Mouse (Mus musculus) testis, adult 2 months (tissue): ENCODE measurements around the gene Ppp1r18. TPM values are rescaled to one million over a fixed set of nuclear protein-coding genes. Genes with fewer than 3 reads are reported as not detected.

Source experiments
- H3K27ac ChIP-seq: fragments of 200-500 bp; 2 replicates; pipeline ENCODE4 v1.5.1; 2012; ENCODE audit warnings: low read depth, low read length; ENCODE audit not compliant: control insufficient read depth, insufficient read depth
- H3K27me3 ChIP-seq: fragments of 200-500 bp; 2 replicates; pipeline ENCODE4 v1.6.1; 2012; ENCODE audit warnings: mild to moderate bottlenecking, low read length, moderate library complexity; ENCODE audit not compliant: control insufficient read depth, insufficient read depth
- H3K36me3 ChIP-seq: fragments of 200-500 bp; 2 replicates; pipeline ENCODE4 v1.6.1; 2012; ENCODE audit warnings: mild to moderate bottlenecking, low read length; ENCODE audit not compliant: control insufficient read depth, insufficient read depth
- H3K4me1 ChIP-seq: fragments of 200-500 bp; 2 replicates; pipeline ENCODE4 v1.6.1; 2012; ENCODE audit warnings: low read length; ENCODE audit not compliant: control insufficient read depth, insufficient read depth
- H3K4me3 ChIP-seq: fragments of 200-500 bp; 2 replicates; pipeline ENCODE4 v1.5.1; 2012; ENCODE audit warnings: low read depth, mild to moderate bottlenecking, low read length, moderate library complexity, mixed read lengths; ENCODE audit not compliant: control insufficient read depth
- CTCF ChIP-seq: fragments of 200-500 bp; IDR thresholded peaks from 2 replicates; pipeline ENCODE4 v1.5.1; 2012; ENCODE audit warnings: low read depth, mild to moderate bottlenecking, inconsistent platforms, low read length, moderate library complexity; ENCODE audit not compliant: control insufficient read depth, insufficient read depth, insufficient replicate concordance
- POLR2A ChIP-seq: fragments of 200-500 bp; IDR thresholded peaks from 2 replicates; pipeline ENCODE4 v1.6.1; 2012; ENCODE audit warnings: low read depth, mild to moderate bottlenecking, inconsistent platforms, low read length, moderate library complexity; ENCODE audit not compliant: control insufficient read depth
- polyA plus RNA-seq: library from polyadenylated mRNA; depleted of rRNA; stranded (reverse); fragments of >200 nt; gene quantifications from 2 replicates; pipeline ENCODE4 v1.2.3, GENCODE M21; 2012

Ppp1r18 gene
- polyA plus RNA-seq, 1 experiment: 34.1 TPM

DNA sequence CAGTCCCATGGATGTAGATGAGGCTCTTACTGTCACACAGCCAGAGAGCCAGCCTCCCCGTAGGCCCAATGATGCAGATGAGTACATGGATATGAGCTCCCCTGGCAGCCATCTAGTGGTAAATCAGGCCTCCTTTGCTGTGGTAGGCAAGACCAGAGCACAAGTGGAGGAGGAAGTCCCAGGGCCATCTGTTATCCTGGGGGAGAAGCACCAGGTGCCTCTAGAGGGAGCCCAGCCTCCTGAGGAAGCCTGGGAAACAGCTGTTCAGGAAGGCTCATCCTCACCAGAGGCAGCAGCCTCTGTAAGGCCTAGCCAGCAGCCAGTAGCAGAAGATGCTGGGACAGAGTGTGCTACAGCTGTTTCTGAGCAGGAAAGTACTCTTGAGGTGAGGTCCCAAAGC lies 17.3 kb upstream of the Ppp1r18 start:
- H3K27ac ChIP-seq: no peak overlapping the region
- no peak overlapping the region for H3K4me3 ChIP-seq
- H3K36me3 ChIP-seq: peaks cover 18% of the 10 kb centered on the region
- H3K4me1 ChIP-seq: no peaks in the 10 kb centered on the region
- TF ChIP-seq CTCF: no peak
- no peak for TF ChIP-seq POLR2A
- H3K27me3 ChIP-seq: no peaks in the 10 kb centered on the region

DNA sequence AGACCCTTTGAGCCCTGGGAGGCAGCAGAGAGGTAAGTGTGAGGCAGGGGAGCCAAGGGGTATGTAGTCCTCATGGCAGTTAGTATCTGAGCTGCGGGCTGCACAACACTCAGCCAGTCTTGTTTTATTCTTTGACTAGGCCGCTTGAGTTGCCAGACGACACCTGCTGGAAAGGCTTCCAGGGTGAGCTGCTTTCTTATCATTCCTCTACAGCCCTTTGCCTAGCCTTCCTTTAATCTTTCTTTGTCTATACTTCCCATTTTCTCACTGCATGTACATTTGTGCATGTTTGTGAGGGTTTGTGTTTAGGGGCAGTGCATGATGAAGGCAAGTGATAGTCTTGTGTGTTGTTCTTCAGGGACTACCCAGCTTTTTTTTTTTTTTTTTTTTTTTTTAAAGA lies 14.4 kb upstream of the Ppp1r18 start:
- H3K27ac ChIP-seq: no peak overlapping the region

DNA sequence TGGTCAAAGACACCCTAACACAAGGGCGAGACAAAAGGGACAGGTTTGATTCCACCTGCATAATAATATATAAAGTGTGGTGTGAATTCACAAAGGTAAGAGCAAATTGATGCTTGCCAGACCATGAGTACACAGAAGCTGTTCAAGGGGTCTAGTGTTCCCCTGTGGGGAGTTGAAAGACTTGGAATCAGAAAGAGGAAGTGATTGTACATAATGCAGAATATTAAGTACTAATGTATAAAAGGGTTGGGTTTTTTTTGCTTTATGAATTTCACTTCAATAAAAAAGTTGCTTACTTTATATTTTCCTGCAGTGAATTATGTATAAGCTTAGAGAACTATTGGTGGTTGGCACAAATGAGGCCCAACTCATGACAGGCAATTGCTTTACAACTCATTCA lies 6.0 kb upstream of the Ppp1r18 start:
- Histone ChIP-seq H3K27ac (no peak overlapping the region), H3K27me3 (no peaks in the 10 kb centered on the region), H3K4me3 (no peak overlapping the region; the same call in 1 of the 2 replicates), H3K4me1 (peaks cover 12% of the 10 kb centered on the region), H3K36me3 (peaks cover 3% of the 10 kb centered on the region)
- TF ChIP-seq POLR2A (no peak), CTCF (no peak)

More for the DNA sequence above, 14.4 kb upstream of the Ppp1r18 start:
- H3K27me3 ChIP-seq: no peaks in the 10 kb centered on the region
- H3K36me3 ChIP-seq: peaks cover 20% of the 10 kb centered on the region
- TF ChIP-seq POLR2A (no peak), CTCF (no peak)
- no peaks in the 10 kb centered on the region for H3K4me1 ChIP-seq
- no peak overlapping the region for H3K4me3 ChIP-seq

DNA sequence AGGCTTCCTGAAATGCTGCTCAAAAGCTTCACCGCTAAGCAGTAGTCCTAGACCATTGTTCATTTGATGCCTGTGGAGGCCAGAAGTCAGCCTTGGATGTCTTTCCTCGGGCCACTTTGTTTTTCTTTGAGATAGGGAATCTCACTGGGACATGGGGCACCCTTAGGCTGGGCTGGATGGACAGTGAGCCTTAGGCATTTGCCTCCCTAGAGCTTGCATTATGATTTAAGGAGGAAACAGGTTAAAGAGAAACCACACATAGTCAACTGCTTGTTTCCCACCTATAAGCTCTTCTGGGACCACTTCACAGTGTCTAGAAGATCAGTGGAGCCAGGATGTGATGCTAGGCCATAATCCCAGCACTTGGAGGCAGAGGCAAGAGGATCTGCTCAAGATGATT lies 5.6 kb upstream of the Ppp1r18 start:
- no peak for TF ChIP-seq CTCF
- no peak for TF ChIP-seq POLR2A
- no peaks in the 10 kb centered on the region for H3K27me3 ChIP-seq
- H3K4me3 ChIP-seq: peak overlapping the region; percentile 59
- no peak overlapping the region for H3K27ac ChIP-seq
- H3K36me3 ChIP-seq: peaks cover 3% of the 10 kb centered on the region
- H3K4me1 ChIP-seq: peaks cover 15% of the 10 kb centered on the region

DNA sequence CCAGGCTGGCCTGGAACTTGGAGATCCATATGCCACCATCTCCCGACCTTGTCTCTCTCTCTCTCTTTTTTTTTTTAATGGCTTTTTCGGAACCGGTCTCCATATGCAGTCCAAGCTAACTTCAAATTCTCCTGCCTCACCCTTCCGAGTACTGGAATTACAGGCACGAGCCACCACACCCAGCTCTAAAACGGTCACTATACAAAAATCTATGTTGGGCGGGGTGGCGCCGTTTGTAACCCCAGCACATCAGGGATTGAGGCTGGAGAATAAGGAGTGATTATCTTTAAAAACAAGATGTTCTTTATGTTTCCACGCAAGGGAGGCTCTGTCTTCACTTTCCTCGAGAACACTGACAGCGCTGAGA lies 4.6 kb upstream of the Ppp1r18 start:
- H3K4me3 ChIP-seq: peak overlapping the region; percentile 89
- peak overlapping the region; percentile 84 for H3K27ac ChIP-seq
- H3K4me1 ChIP-seq: peaks cover 20% of the 10 kb centered on the region
- peaks cover 2% of the 10 kb centered on the region for H3K36me3 ChIP-seq
- TF ChIP-seq POLR2A: no peak
- TF ChIP-seq CTCF: no peak
- peaks cover under 1% of the 10 kb centered on the region for H3K27me3 ChIP-seq

DNA sequence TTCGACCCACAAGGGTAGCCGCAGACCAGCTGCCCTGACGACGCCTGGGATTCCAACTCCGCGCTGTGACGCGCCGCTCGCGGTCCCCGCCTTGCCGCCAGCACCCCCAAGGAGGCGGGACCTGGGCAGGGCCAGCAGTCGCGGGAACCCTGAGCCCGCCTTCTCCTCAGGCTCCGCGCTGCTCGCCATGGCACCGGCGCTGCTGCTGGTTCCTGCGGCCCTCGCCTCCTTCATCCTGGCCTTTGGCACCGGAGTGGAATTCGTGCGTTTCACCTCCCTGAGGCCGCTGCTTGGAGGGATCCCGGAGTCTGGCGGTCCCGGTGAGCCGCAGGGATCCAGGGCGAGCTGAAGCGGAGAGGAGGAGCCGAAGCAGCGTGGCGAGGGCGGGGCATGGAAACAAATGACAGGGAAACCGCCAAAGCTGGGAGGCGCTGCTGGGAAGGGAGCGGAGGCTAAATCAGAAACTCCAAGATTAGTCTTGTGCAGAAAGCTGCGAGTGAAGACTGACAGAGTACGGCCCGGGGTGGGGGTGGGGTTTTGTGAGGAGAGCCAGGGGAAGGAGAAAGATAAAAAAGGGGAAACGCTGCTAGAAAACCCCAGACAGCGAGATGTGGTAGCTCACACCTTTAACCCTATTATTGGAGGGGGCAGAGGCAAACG lies 4.1 kb upstream of the Ppp1r18 start, which contains the start of gene Nrm:
Gene Nrm, plus strand, starts transcription at position 121 of the 660 bp plus-strand sequence.
- no peak for TF ChIP-seq CTCF
- peak; percentile 69 for TF ChIP-seq POLR2A
- Histone ChIP-seq H3K27me3 (peaks cover 5% of the 10 kb centered on the region), H3K4me3 (peak within 1 kb of the TSS; percentile 89), H3K4me1 (peaks cover 25% of the 10 kb centered on the region), H3K27ac (peak within 1 kb of the TSS; percentile 84), H3K36me3 (peaks cover 2% of the 10 kb centered on the region)

DNA sequence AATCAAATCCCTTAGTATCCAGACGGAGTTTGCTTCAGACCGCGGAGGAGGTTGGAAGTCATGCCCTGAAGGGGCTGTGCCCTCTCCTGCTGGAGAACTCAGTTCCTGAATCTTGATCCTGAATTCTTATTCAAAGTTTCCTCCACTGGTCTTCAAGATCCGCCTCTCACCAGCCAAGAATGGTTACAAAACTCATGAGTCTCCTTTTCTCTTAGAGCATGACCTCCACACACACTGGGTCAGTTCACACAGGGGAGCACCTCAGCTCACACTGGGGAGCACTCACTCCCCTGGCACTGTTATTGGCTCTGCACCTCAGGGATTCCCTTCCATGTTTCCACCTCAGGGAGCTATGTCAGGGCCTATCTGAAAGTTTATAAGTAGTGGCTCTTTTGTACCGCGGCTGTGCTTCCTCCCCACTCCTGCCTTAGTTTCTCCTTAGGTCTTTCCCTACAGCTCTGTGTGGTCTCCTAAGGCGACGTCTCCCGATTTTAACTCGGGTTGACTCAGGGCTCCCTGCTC lies 500 bp upstream of the Ppp1r18 start:
- Histone ChIP-seq H3K27me3 (peaks cover 9% of the 10 kb centered on the region), H3K4me1 (peaks cover 44% of the 10 kb centered on the region), H3K36me3 (no peaks in the 10 kb centered on the region), H3K27ac (peak overlapping the region; percentile 30; the same call in 1 of the 2 replicates), H3K4me3 (peak overlapping the region; percentile 92)
- no peak for TF ChIP-seq CTCF
- no peak for TF ChIP-seq POLR2A
